Mouse (Mus musculus) MEL (cell line): Measurements from ENCODE around the gene Tex2. TPM values are rescaled to one million over a fixed set of nuclear protein-coding genes. Genes with fewer than 3 reads are reported as not detected.

Experiments
- DNase-seq: peaks from one replicate; pipeline ENCODE4 v3.0.0; 2011; ENCODE audit warnings: low read depth, low spot score
- H3K27ac ChIP-seq: 2 replicates; pipeline ENCODE4 v1.5.1; 2012; ENCODE audit warnings: low read depth, mild to moderate bottlenecking, control low read depth, low read length, moderate library complexity; ENCODE audit not compliant: control insufficient read depth
- H3K27me3 ChIP-seq, 2 experiments: fragments of 150-350 bp in 1 of 2; sonication (generic) in 1 of 2; 2 replicates each; pipeline ENCODE4 v1.6.1; 2012; ENCODE audit warnings: low read length in 2 of 2, mild to moderate bottlenecking in 2 of 2, improper control_type of control experiment in 1 of 2, moderate library complexity in 1 of 2; ENCODE audit not compliant: insufficient read depth in 2 of 2, control insufficient read depth in 1 of 2
- H3K36me3 ChIP-seq, 2 experiments: 2 replicates each; pipeline ENCODE4 v1.6.1; 2012 to 2014; ENCODE audit warnings: low read length in 2 of 2, improper control_type of control experiment in 1 of 2, inconsistent platforms in 1 of 2, mild to moderate bottlenecking in 1 of 2; ENCODE audit not compliant: insufficient read depth in 2 of 2, control insufficient read depth in 1 of 2
- H3K4me1 ChIP-seq, 2 experiments: fragments of 150-350 bp in 1 of 2; sonication (generic) in 1 of 2; 2 replicates each; pipeline ENCODE4 v1.6.1; 2012; ENCODE audit warnings: low read length in 2 of 2, improper control_type of control experiment in 1 of 2, mild to moderate bottlenecking in 1 of 2; ENCODE audit not compliant: insufficient read depth in 2 of 2, control insufficient read depth in 1 of 2
- H3K4me3 ChIP-seq, 2 experiments: fragments of 150-350 bp in 1 of 2; sonication (generic) in 1 of 2; 2 replicates each; pipeline ENCODE4 v1.5.1; 2012; ENCODE audit warnings: low read depth in 2 of 2, low read length in 2 of 2, mild to moderate bottlenecking in 2 of 2, moderate library complexity in 2 of 2, control low read depth in 1 of 2, improper control_type of control experiment in 1 of 2; ENCODE audit not compliant: control insufficient read depth in 1 of 2, insufficient read depth in 1 of 2
- H3K79me2 ChIP-seq: 2 replicates; pipeline ENCODE4 v1.6.1; 2012; ENCODE audit warnings: mild to moderate bottlenecking, low read length, moderate library complexity; ENCODE audit not compliant: control insufficient read depth, poor library complexity, insufficient read depth
- H3K9ac ChIP-seq: 2 replicates; pipeline ENCODE4 v1.6.1; 2012; ENCODE audit warnings: low read depth, mild to moderate bottlenecking, control low read depth, low read length, moderate library complexity; ENCODE audit not compliant: control insufficient read depth, poor library complexity, severe bottlenecking
- H3K9me3 ChIP-seq: fragments of 150-350 bp; sonication (generic); replicated peaks from 2 replicates; pipeline ENCODE4 v1.6.1; 2012; ENCODE audit warnings: mild to moderate bottlenecking, low read length, improper control_type of control experiment, moderate library complexity; ENCODE audit not compliant: insufficient read depth
- BHLHE40 ChIP-seq: IDR thresholded peaks from 2 replicates; pipeline ENCODE4 v1.6.1; 2012; ENCODE audit warnings: low read depth, mild to moderate bottlenecking, inconsistent platforms, low read length, improper control_type of control experiment, borderline replicate concordance
- CTCF ChIP-seq, 3 experiments: IDR thresholded peaks in 2 of 3; conservative IDR thresholded peaks in 1 of 3; 2 replicates each; pipeline ENCODE4 v1.5.1; 2011 to 2012; ENCODE audit warnings: low read length in 3 of 3, low read depth in 2 of 3, mild to moderate bottlenecking in 2 of 3, improper control_type of control experiment in 1 of 3, inconsistent platforms in 1 of 3, mixed read lengths in 1 of 3, moderate library complexity in 1 of 3; ENCODE audit not compliant: control insufficient read depth in 1 of 3, insufficient read depth in 1 of 3, poor library complexity in 1 of 3, severe bottlenecking in 1 of 3
- E2F4 ChIP-seq: IDR thresholded peaks from 2 replicates; pipeline ENCODE4 v1.6.1; 2011; ENCODE audit warnings: low read depth, low read length, improper control_type of control experiment, borderline replicate concordance
- ELF1 ChIP-seq: IDR thresholded peaks from 2 replicates; pipeline ENCODE4 v1.6.1; 2014; ENCODE audit warnings: low read depth, mild to moderate bottlenecking, inconsistent platforms, low read length, improper control_type of control experiment, moderate library complexity
- EP300 ChIP-seq, 2 experiments: IDR thresholded peaks; 2 replicates each; pipeline ENCODE4 v1.6.1; 2011; ENCODE audit warnings: improper control_type of control experiment in 2 of 2, low read length in 2 of 2, low read depth in 1 of 2, mild to moderate bottlenecking in 1 of 2
- ETS1 ChIP-seq: IDR thresholded peaks from 2 replicates; pipeline ENCODE4 v1.6.1; 2012; ENCODE audit warnings: low read depth, mild to moderate bottlenecking, inconsistent platforms, low read length, improper control_type of control experiment, moderate library complexity
- GABPA ChIP-seq: IDR thresholded peaks from 2 replicates; pipeline ENCODE4 v1.6.1; 2012; ENCODE audit warnings: low read depth, mild to moderate bottlenecking, inconsistent platforms, low read length, improper control_type of control experiment, moderate library complexity
- GATA1 ChIP-seq: IDR thresholded peaks from 2 replicates; pipeline ENCODE4 v1.6.1; 2011; ENCODE audit warnings: low read depth, low read length, improper control_type of control experiment
- HCFC1 ChIP-seq: IDR thresholded peaks from 2 replicates; pipeline ENCODE4 v1.6.1; 2012; ENCODE audit warnings: low read depth, mild to moderate bottlenecking, inconsistent platforms, low read length, improper control_type of control experiment, moderate library complexity
- JUND ChIP-seq: IDR thresholded peaks from 2 replicates; pipeline ENCODE4 v1.6.1; 2011; ENCODE audit warnings: low read depth, mild to moderate bottlenecking, improper control_type of control experiment, low read length
- KAT2A ChIP-seq: conservative IDR thresholded peaks from 2 replicates; pipeline ENCODE4 v1.6.1; 2012; ENCODE audit warnings: low read depth, low read length, improper control_type of control experiment, inconsistent platforms
- MAFK ChIP-seq: IDR thresholded peaks from 2 replicates; pipeline ENCODE4 v1.6.1; 2011; ENCODE audit warnings: low read depth, mild to moderate bottlenecking, low read length, improper control_type of control experiment, borderline replicate concordance
- MAX ChIP-seq: IDR thresholded peaks from 2 replicates; pipeline ENCODE4 v1.6.1; 2011; ENCODE audit warnings: low read length, improper control_type of control experiment
- MAZ ChIP-seq: IDR thresholded peaks from 2 replicates; pipeline ENCODE4 v1.6.1; 2012; ENCODE audit warnings: low read depth, mild to moderate bottlenecking, inconsistent platforms, low read length, improper control_type of control experiment
- MEF2A ChIP-seq: IDR thresholded peaks from 2 replicates; pipeline ENCODE4 v1.6.1; 2014; ENCODE audit warnings: low read depth, mild to moderate bottlenecking, inconsistent platforms, low read length, improper control_type of control experiment; ENCODE audit not compliant: poor library complexity, insufficient replicate concordance, severe bottlenecking; ENCODE audit errors: extremely low read depth
- MXI1 ChIP-seq: IDR thresholded peaks from 2 replicates; pipeline ENCODE4 v1.6.1; 2011; ENCODE audit warnings: mild to moderate bottlenecking, low read depth, low read length, improper control_type of control experiment
- MYB ChIP-seq: IDR thresholded peaks from 2 replicates; pipeline ENCODE4 v1.6.1; 2011; ENCODE audit warnings: mild to moderate bottlenecking, low read depth, low read length, improper control_type of control experiment
- MYC ChIP-seq: IDR thresholded peaks from 2 replicates; pipeline ENCODE4 v1.6.1; 2011; ENCODE audit warnings: low read depth, mild to moderate bottlenecking, low read length, improper control_type of control experiment, moderate library complexity
- NELFE ChIP-seq: IDR thresholded peaks from 2 replicates; pipeline ENCODE4 v1.6.1; 2011; ENCODE audit warnings: low read depth, low read length, improper control_type of control experiment
- NRF1 ChIP-seq: IDR thresholded peaks from 2 replicates; pipeline ENCODE4 v1.6.1; 2014; ENCODE audit warnings: low read depth, mild to moderate bottlenecking, inconsistent platforms, low read length, improper control_type of control experiment, moderate library complexity; ENCODE audit not compliant: poor library complexity, insufficient read depth, severe bottlenecking
- POLR2A ChIP-seq, 2 experiments: IDR thresholded peaks; 2 replicates each; pipeline ENCODE4 v1.6.1; 2011 to 2012; ENCODE audit warnings: low read length in 2 of 2, mild to moderate bottlenecking in 2 of 2, control low read depth in 1 of 2, improper control_type of control experiment in 1 of 2, low read depth in 1 of 2, moderate library complexity in 1 of 2; ENCODE audit not compliant: control insufficient read depth in 1 of 2, insufficient read depth in 1 of 2, poor library complexity in 1 of 2
- POLR2AphosphoS2 ChIP-seq: IDR thresholded peaks from 2 replicates; pipeline ENCODE4 v1.6.1; 2011; ENCODE audit warnings: low read length, improper control_type of control experiment
- POLR2AphosphoS5 ChIP-seq: IDR thresholded peaks from 2 replicates; pipeline ENCODE4 v1.6.1; 2012; ENCODE audit warnings: low read depth, borderline replicate concordance, mild to moderate bottlenecking, inconsistent platforms, low read length, moderate library complexity, mixed read lengths
- RAD21 ChIP-seq: IDR thresholded peaks from 2 replicates; pipeline ENCODE4 v1.6.1; 2011; ENCODE audit warnings: mild to moderate bottlenecking, low read depth, low read length, improper control_type of control experiment
- RCOR1 ChIP-seq: IDR thresholded peaks from 2 replicates; pipeline ENCODE4 v1.6.1; 2012; ENCODE audit warnings: low read depth, mild to moderate bottlenecking, inconsistent platforms, low read length, improper control_type of control experiment
- SIN3A ChIP-seq: IDR thresholded peaks from 2 replicates; pipeline ENCODE4 v1.6.1; 2012; ENCODE audit warnings: low read length, improper control_type of control experiment, inconsistent platforms
- SMC3 ChIP-seq: IDR thresholded peaks from 2 replicates; pipeline ENCODE4 v1.6.1; 2011; ENCODE audit warnings: low read depth, low read length, improper control_type of control experiment
- TAL1 ChIP-seq: IDR thresholded peaks from 2 replicates; pipeline ENCODE4 v1.6.1; 2012; ENCODE audit warnings: mild to moderate bottlenecking, inconsistent platforms, low read length, moderate library complexity, mixed read lengths
- TBP ChIP-seq: IDR thresholded peaks from 2 replicates; pipeline ENCODE4 v1.8.0; 2011; ENCODE audit warnings: low read depth, low read length, improper control_type of control experiment
- TCF12 ChIP-seq: IDR thresholded peaks from 2 replicates; pipeline ENCODE4 v1.6.1; 2014; ENCODE audit warnings: low read depth, mild to moderate bottlenecking, inconsistent platforms, low read length, improper control_type of control experiment, moderate library complexity
- UBTF ChIP-seq: IDR thresholded peaks from 2 replicates; pipeline ENCODE4 v1.6.1; 2012; ENCODE audit warnings: low read depth, mild to moderate bottlenecking, inconsistent platforms, low read length, improper control_type of control experiment, moderate library complexity, borderline replicate concordance; ENCODE audit not compliant: insufficient read depth
- USF1 ChIP-seq: IDR thresholded peaks from 2 replicates; pipeline ENCODE4 v1.6.1; 2014; ENCODE audit warnings: low read depth, mild to moderate bottlenecking, inconsistent platforms, low read length, improper control_type of control experiment, moderate library complexity
- USF2 ChIP-seq, 2 experiments: IDR thresholded peaks; 2 replicates each; pipeline ENCODE4 v1.6.1; 2011 to 2012; ENCODE audit warnings: improper control_type of control experiment in 2 of 2, low read length in 2 of 2, borderline replicate concordance in 1 of 2, inconsistent platforms in 1 of 2, low read depth in 1 of 2, mild to moderate bottlenecking in 1 of 2; ENCODE audit not compliant: insufficient read depth in 1 of 2
- ZC3H11A ChIP-seq: IDR thresholded peaks from 2 replicates; pipeline ENCODE4 v1.6.1; 2012; ENCODE audit warnings: low read depth, mild to moderate bottlenecking, inconsistent platforms, low read length, improper control_type of control experiment
- ZNF384 ChIP-seq: IDR thresholded peaks from 2 replicates; pipeline ENCODE4 v1.6.1; 2012; ENCODE audit warnings: low read depth, mild to moderate bottlenecking, inconsistent platforms, low read length, improper control_type of control experiment
- polyA plus RNA-seq, 2 experiments: library from polyadenylated mRNA; stranded (reverse) in 1 of 2; unstranded in 1 of 2; fragments of >175 nt in 1 of 2; fragments of >200 nt in 1 of 2; gene quantifications; 2 replicates each; pipeline versions ENCODE4 v1.2.1 to v1.2.4; 2012; ENCODE audit warnings: low replicate concordance in 2 of 2, low read depth in 1 of 2; ENCODE audit not compliant: insufficient read length in 2 of 2, insufficient read depth in 1 of 2, missing spikeins in 1 of 2
- total RNA-seq: library from RNA; depleted of rRNA; stranded (reverse); fragments of 300-350 nt; gene quantifications from 2 replicates; pipeline ENCODE4 v1.2.3, GENCODE M21; 2012; rRNA removed

Tex2 gene
- total RNA-seq (21.9 and 24.8 TPM in 2 replicates), polyA plus RNA-seq (10 to 100 TPM in 1 of 2 experiments, not detected in 1; 13.7 TPM)

DNA sequence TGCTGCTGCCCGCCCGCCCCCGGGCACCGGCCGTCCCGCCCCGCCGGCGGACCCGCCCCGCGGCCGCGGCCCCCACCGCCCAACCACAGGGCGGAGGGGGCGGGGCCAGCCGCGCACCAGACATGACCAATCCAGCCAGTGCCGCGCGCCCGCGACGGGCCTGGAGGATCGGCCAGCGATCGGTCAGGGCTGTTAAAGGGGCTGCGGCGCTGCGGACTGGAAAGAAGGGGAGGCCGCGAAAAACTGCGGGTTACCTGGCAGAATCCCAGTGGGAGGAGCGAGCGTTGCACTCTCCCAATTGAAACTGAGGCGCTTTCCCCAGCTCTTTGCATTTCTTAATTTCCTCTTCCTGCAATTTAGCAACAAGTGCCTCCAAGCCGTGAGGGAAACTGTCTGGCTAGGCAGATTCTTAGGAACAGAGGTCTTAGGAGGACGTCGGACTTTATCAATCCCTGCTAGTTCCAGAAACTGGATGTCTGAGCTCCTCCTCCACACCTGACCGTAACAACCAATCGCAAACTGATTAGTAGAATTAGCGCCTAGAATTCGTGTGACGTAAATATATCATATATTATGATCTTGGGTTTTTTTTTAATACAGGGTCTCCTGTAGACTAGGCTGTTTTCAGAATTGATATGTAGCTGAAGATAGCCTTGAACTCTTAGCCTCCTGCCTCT, at the start of gene Tex2:
Tex2 (minus strand) TSS at position 463 of the 677 bp plus-strand sequence.
- H3K4me3 ChIP-seq: peak within 1 kb of the TSS; percentile 73 to 98
- peak within 1 kb of the TSS; percentile 90 for H3K9ac ChIP-seq
- H3K36me3 ChIP-seq: peaks cover 0 to 15% of the 10 kb centered on the region in 2 experiments; a peak in 2 of 4 replicates
- H3K27me3 ChIP-seq: no peaks in the 10 kb centered on the region
- H3K9me3 ChIP-seq: no peaks in the 10 kb centered on the region
- peaks cover 7 to 19% of the 10 kb centered on the region in 2 experiments for H3K4me1 ChIP-seq
- H3K27ac ChIP-seq: peak within 1 kb of the TSS; percentile 85
- peak; percentile 99 for DNase-seq
- H3K79me2 ChIP-seq: peaks cover 33% of the 10 kb centered on the region
- TF ChIP-seq ZC3H11A: no peak
- no peak for TF ChIP-seq POLR2AphosphoS5
- peak; percentile 78 for TF ChIP-seq ZNF384
- no peak for TF ChIP-seq RCOR1
- peak; percentile 41; the same call in 1 of the 2 replicates for TF ChIP-seq MXI1
- TF ChIP-seq USF1: peak; percentile 92
- no peak for TF ChIP-seq SMC3
- TF ChIP-seq ELF1: peak; percentile 45; the same call in 1 of the 2 replicates
- TF ChIP-seq MYC: no peak
- peak; percentile 97 for TF ChIP-seq MAZ
- no peak for TF ChIP-seq BHLHE40
- no peak for TF ChIP-seq USF2 (IDR thresholded peaks at IDR 0.05; ENCODE audit: borderline replicate concordance in 1 of 2, insufficient read depth in 1 of 2, low read depth in 1 of 2, low read length in 2 of 2)
- no peak for TF ChIP-seq TAL1
- 0 out of 2 replicates have a peak, but pooled peaks have one; percentile 21 for TF ChIP-seq NRF1
- peak; percentile 55; the same call in 1 of the 2 replicates for TF ChIP-seq TCF12
- 0 out of 6 replicates have a peak, but pooled peaks of 1 of the 3 experiments have one; percentile 4 for TF ChIP-seq CTCF (IDR thresholded peaks at IDR 0.05 in 2 of 3, conservative IDR thresholded peaks at IDR 0.05 in 1 of 3; ENCODE audit: control insufficient read depth in 1 of 3, insufficient read depth in 1 of 3, low read depth in 2 of 3, low read length in 3 of 3, poor library complexity in 1 of 3, severe bottlenecking in 1 of 3)
- peak; percentile 52 for TF ChIP-seq GATA1
- TF ChIP-seq JUND: no peak
- peak in 1 of 2 experiments; percentile 25; a peak in 1 of 4 replicates for TF ChIP-seq EP300 (IDR thresholded peaks at IDR 0.05; ENCODE audit: low read depth in 1 of 2, low read length in 2 of 2)
- TF ChIP-seq ETS1: peak; percentile 26
- no peak for TF ChIP-seq MAFK
- TF ChIP-seq GABPA: no peak
- TF ChIP-seq SIN3A: peak; percentile 99
- TF ChIP-seq UBTF: no peak
- peak; percentile 85 for TF ChIP-seq TBP
- peak; percentile 92 for TF ChIP-seq HCFC1
- peak; percentile 7 to 85; a peak in 3 of 4 replicates for TF ChIP-seq POLR2A (IDR thresholded peaks at IDR 0.05; ENCODE audit: control insufficient read depth in 1 of 2, insufficient read depth in 1 of 2, low read depth in 1 of 2, low read length in 2 of 2, poor library complexity in 1 of 2)
- TF ChIP-seq MAX: 0 out of 2 replicates have a peak, but pooled peaks have one; percentile 54
- no peak; the same call in 1 of the 2 replicates for TF ChIP-seq KAT2A
- peak; percentile 69 for TF ChIP-seq NELFE
- no peak for TF ChIP-seq RAD21
- TF ChIP-seq E2F4: 0 out of 2 replicates have a peak, but pooled peaks have one; percentile 71
- no peak for TF ChIP-seq MEF2A
- TF ChIP-seq POLR2AphosphoS2: peak; percentile 84
- no peak for TF ChIP-seq MYB
